Mouse (Mus musculus) c-Kit-positive CD71-negative TER-119-negative erythroid progenitor cells, embryonic 14.5 days (primary cell): ENCODE results near the gene Ptpn4.
A peak's percentile ranks its signal among the peaks of the same experiment; 100 is the strongest.

Experiments used
- DNase-seq: peaks from one replicate; pipeline ENCODE4 v3.0.0-alpha.2; 2013; ENCODE audit warnings: low read depth

Gene Ptpn4

DNA sequence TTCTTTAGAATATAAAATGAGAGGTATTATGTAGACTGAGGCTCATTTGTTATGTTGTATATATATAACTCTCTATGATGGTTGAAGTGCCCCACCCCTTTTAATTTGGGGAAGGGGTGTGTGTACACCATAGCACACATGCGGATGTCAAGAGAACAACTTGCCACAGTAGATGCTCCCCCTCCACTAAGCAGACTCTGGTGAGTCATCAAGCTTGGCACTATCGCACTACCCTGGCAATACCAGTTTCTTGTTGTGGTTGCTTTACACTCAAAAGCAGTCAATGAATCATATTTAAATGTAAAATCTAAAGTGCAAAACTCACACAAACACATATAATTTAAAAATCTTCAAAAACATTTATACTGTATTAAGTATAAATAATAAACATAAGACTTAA, 31.4 kb downstream of the Ptpn4 start:
- no peak for DNase-seq

DNA sequence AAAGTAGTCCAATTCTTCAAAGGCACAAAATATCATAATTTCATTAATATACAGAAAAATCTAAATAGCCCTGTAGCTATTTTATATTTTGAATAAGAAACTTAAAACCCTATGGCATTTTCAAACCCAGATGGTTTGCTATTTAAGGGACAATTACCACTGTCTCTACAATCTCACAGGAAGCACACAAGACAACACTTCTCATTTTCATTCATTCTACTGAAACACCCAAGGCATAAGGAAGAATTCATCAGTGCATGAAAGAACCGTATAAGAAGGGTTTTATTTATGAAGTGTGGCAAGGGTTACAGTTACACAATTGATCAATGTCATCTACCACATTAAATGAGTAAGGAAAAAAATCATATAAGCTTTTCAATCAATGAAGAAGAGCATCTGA, 32.8 kb downstream of the Ptpn4 start:
- DNase-seq = no peak

DNA sequence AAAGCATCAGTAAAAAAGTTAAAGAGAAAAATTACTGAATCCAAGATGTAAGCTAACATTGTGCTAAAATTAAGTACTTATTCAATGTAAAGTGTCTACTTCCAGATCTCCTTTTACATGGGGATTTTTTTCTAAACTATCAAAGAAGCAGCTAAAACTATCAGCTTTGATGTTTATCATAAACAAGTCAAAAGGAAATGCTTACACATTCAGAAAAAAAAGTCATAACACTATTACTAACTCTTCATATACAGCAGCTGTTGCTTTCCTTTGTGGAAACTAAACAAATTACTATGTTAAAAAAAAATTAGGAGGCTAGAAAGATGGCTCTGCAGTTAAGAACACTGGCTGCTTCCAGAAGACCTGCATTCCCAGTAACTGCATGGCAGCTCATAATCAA, 42.2 kb downstream of the Ptpn4 start:
- DNase-seq = no peak

DNA sequence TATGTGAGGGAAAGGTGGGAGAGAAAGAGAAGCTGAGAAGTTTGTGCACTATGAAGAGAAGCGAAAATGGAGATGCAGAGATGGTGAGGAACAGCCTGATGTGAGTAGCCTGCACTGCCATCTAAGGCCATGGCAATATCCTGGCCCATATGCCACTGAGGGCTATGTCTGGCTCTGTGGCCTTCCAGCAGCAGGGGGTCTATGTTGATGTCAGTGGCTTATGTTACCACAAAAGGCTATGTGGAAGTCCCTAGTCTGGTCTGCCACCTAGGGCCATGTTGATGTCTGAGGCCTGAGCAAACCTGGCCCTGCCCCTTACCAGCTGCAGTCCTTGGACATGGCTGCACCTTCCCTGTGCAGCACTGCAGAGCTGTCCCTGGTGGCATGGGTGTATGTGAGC, 43.1 kb downstream of the Ptpn4 start:
- no peak for DNase-seq

DNA sequence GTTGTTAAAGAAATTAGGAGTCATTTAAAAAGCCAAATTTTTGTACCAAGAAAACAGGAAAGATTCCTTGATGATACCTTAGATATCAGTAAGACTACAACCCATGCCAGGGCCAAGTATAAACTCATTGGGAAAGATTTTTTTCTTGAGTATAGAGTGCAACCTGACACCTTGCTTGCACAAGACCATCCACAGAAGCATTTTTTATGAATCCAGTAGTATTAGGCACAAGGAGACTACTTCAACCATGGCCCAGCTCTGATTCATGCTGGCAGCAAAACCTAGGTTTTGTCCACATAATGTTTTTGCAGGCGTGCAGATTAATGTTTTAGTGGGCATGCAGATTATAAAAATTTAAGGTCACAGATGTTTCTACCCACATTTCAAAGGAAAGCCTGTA, 46.8 kb downstream of the Ptpn4 start:
- no peak for DNase-seq

DNA sequence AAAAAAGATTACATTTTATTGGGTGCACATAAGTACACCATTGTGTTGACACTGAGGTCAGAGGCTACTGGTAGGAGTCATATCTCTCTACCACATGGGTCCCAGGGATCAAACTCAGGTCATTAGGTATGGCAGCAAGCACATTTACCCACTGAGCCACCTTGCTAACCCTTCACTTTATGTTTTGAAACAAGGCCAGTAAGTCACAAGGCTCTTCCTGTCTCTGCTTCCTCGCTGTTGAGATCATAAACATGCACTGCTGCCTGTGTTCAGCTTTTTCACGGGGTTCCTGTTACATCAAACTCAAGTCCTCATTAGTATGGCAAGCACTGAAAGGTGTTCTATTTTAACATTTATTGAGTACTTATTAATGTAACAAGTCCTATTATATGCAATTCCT, 61.5 kb downstream of the Ptpn4 start:
- no peak for DNase-seq

DNA sequence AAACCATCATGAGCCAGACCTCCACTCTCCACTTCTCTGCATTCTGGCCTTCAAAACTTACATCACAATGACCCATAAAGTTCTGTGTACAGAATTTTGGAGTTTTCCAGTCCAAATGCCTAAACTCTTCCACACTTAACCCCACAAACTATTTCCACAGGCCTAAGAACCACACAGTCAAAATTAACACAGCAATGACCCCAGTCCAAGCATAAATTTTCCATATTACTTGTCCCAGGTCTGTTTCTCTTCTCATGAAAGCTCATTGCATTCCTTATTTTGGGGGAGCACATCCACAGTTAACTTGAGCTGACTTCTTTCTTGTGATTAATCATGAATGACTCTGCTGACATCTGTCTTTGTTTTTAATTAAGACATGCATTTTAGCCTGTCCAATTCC, 101.7 kb downstream of the Ptpn4 start:
- DNase-seq = no peak

DNA sequence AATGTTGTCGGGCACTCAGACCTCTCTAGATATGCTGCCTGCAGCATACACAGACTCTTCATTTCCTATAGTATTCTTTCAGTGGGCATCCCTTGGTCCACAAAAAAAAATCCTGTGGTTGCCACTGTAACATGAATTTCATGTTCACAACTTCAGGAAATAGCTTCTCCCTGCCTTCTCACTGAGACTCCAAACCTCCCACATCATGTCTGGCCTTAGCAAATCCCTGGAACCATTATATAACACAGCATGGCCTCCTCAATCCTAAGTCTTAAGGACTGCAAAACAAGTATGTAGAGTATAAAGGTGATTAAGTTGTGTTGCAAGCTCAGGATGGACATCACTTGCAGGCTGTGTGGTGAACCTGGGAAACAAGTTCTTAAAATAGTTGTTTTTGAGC, 102.6 kb downstream of the Ptpn4 start:
- no peak for DNase-seq

DNA sequence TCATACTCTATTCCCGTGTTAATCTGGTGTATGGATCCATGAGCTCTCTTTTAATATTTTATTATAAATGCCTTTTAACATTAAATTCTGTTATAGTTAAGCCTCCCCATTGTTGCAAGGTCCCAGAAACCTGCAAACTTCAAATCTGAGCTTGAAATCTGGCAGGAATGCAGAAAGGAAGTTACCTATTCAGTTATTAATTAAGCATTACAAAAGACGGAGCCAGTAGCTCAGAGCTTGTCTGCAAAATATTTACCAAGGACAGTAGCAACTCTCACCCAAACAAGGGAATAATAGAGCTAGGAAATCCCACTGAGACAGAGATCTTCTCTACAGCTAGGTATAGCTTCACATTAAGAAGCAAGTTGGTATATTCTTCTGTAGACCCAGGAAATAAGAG, 106.2 kb downstream of the Ptpn4 start:
- DNase-seq = no peak

DNA sequence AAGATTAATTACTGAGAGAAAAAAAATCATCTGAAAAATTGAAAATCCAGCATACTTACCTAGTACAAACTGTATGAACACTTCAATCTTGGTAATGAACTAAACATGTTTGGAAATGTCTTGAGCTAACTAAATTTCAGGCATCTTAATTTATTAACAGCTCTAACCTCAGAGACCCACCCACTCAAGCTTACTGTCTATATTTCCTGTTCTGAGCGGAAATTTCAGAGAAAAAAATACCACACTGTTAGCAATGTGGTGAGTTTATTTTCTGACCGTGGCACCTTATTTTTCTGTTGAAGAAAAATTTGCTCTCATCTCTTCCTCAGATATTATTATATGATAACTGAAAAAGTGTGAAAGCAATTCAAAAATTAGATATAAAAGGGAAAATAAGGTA, 124.4 kb downstream of the Ptpn4 start:
- no peak for DNase-seq

DNA sequence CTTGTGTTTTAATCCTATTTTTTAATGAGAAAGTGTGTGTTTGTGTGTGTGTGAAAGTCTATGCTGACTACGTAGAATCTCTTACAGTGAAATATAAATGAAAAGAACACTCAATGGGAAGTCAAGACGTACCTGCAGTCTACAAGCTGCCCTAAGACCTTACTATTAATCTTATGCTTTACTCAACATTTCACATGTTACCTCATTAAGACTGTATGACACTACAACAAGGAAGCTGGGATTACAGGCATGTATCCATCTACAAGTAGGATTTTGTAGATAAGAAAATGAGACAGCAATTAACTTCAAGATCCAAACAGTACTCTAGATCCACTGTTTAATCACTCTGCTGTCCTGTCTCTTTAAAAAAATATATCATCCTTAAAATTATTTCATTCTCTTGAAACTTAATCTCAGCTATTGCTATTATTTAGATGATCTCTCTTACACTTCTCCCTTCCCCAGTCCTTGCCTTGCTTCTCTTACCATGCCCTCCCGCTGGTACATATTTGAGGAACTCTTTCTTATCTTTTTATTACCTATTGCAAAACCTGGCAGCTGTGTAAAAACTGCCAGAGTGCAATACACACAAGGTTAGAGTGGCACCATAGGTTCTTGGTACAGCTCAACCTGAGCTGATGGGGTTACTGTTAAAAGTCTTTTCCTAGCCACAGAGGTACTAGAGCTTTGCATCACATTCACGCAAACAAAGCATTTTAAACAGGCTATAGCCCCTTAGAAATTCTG, 130.8 kb downstream of the Ptpn4 start:
- no peak for DNase-seq

DNA sequence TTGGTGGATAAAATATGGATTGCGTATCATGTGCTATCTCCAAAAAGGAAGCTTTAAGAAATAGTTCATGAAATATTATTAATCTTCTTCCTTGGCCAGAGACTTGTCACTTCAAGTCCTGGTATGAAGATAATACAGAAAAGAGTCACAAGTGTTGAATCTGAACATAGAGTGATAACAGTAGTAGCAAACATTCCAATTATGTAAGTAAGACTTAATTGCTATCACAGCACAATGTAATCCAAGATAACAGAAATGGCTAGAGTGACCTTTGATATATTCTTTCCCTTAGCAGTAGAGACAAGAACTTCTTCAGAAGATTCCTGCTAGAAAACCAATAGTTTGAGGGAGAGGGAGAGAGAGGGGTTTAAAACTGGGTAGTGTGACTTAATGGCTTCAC, 140.6 kb downstream of the Ptpn4 start:
- no peak for DNase-seq

DNA sequence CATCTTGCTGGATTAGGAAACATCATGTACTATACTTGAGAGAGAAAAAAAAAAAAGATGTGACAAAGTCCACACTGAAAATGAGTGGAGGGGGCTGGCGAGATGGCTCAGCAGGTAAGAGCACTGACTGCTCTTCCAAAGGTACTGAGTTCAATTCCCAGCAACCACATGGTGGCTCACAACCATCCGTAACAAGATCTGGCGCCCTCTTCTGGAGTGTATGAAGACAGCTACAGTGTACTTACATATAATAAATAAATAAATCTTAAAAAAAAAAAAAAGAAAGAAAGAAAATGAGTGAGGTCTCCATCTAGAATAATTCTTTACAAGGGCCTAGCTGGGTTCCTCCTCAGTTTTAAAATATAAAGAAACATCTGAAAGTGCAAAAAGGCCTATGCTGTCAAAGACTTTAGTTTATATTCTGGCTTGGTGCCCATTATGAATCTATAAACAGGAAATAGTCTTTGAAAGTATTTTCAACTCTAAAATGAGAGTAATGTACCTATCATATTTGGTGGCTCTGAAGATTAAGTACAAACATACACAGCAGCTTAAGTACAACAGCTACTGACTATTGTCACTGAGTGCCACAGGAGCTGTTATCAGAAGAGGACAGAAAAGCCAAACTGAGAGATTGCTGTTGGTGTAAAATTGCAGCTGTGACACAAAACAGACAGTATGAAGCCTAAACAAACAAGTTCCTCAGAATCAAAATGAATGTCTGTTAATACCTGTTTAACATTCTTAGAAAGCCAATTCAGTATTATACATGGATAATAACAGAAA, 151.4 kb downstream of the Ptpn4 start:
- no peak for DNase-seq

DNA sequence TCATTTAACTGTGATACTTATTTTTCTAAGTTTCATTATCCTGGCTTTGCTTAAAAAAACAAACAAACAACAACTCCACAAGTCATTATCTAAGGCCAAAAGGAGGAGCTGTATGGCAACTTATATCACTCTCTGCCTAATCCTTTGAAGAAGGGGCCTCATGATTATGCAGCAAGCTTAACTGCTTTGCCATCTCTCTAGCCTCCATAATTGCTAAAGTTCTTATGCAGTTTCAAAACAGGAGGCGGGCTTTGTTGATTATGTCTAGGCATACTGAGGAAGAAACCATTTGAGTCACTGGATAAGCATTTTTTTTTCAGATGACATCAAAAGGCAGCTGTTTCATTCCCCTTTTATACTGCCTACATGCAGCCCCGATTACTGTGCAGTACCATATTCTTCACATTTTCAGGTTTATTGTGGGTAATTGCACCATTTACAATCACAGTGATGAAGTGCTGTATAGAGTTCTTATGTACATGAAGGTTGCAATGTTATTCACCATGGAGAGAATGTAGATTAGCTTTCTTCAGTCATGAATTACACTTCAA, 155.7 kb downstream of the Ptpn4 start:
- no peak for DNase-seq

DNA sequence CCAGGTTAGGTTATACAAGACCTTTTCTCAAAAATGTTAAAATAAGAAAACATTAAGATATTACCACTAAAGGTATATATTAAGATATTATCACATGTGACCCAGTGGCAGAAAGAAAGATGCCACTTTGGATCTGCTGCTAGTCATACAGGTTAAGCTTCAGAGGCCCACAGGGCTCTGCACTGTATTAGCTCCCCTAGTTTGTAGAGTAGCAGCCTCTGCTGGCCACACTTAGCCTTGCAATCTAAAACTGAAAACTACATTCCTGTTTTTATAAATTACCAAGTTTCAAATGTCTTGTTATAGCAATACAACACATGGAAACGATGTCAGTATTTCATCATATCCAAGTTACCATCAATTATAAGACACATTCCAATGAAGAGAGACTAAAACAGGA, 162.4 kb downstream of the Ptpn4 start:
- DNase-seq = no peak

DNA sequence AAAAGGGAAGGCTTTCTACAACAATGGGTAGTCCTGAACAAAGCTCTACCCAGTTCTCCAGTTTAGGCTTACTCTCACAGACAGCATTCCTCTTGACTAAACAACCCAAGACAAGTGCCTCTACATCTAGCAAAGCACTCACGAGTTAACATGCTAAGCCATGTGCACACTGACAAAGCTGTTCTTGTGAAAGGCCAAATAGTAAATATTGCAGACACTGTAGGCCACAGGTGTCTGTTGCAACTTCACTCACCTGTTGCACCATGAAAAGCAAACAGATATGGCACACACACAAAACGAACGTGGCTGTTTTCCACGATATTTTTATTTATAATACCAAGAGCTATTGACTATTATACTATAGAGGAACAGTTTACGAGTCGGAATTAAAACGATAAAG, 170.5 kb downstream of the Ptpn4 start:
- DNase-seq = no peak

DNA sequence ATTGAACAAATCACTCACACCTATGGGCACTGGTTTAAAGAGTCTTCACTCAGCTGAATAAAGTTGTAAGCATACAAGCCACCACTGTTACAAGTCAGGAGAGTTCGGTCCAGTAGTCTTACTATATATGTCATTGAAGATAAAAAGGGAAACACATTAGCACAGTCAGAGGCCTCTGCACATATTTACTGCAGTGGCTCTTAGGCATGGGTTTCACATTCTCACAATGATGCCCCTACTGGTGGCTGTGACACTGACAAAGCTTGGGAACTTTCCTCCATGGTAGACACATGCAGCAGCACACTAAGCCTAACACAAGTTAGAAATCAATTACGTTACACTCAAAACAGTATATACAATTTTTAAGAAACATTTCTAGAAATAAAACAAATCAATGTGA, 183.1 kb downstream of the Ptpn4 start:
- DNase-seq = no peak

DNA sequence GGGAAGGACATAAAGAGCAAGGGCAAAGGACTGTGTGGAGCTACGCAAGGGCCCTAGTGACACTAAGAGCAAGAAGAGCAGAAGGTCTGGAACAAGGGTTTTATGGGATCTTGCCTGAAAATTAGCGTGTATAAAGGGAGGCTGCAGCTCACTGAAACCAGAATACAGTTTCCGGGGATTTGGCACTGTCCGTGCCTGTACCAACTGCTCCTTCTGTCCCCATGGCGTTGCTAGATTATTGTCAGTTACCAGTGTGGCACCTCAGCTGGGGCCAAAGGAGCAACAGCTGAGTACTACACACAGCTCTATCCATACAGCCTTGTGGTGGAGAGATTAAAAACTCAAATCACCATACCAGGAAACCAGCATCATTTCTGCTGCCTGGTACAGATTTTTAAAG, 187.0 kb downstream of the Ptpn4 start:
- no peak for DNase-seq

DNA sequence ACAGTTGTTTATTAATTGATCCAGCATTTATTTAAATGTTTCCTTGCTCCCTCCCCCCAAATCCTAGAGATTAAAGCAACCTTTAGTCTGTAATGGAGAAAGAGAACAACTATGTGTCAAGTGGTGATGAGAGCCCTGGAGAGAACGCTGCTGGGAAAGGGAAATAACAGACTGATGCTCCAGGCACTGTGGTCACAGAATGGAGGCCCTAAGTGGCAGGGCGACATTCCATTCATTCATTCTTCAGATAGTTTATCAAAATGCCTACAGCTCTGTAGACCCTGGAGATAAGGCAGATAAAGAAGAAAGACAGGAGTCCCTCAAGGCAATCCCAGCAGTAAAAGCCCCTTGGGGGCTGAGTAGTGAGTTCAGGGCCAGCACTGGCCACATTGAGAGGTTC, 187.8 kb downstream of the Ptpn4 start:
- DNase-seq = no peak

DNA sequence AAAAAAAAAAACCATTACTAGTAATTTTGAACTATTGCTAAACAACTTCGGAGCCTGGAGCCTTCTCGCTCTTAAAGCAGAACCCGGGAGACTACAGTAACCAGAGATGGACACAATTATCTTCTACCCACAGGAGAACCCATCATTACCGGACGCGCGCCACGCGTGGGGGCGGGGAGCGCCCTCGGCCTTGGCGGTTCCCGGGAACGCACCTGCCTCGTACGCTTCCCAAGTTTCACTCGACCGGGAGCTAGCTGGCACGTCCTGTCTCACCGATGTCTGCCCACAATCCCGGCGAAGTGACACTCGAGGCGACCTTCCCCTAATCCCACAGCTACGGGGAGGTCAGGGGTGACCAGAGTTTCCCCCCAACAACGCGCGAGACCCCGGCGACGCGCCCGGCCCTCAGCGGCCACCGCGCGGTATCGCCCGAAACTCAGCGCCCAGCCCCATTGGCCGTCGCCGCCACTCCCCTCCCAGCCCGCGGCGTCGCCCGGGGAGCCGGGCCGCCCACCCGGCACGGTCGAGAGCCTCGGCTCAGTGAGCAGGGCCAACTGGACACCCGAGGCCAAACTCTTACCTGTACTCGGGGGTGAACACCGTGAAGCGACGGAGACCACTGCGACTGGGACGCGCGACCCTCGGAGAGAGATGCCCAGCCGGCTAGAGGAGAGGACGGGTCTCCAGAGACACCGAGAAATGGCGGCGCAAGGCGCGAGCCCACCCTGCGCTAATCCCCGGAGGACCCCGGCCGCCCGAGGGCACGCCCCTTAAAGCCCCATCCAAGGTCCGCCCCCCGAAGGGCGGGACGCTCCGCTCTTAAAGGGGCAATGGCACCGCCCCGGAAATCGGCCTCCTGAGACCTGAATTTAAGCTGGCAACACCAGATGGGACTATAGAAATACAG, 189.0 kb downstream of the Ptpn4 start, which contains the start of gene Epb41l5:
Gene Epb41l5 (minus strand): TSS at position 796 of the 907 bp plus-strand sequence.
- DNase-seq = peak; percentile 83

DNA sequence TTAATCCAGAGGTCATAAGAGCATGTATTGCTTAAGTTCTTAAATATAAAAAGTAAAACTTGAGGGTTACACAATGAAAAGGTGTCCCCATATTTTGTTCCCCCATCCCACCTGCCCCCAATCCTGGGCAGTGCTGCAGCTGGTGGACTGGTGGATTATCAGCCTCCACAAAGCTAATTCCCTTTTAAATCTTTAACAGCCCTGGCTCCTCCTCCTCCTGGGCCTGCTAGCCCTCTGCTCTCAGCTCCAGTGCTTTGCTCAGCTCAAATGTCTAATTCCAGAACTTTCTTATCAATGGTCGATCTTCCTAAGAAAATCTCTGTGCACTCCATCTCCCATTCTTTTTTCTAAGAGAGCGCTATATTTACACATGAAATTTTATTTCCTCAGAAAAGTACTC, 191.1 kb downstream of the Ptpn4 start:
- no peak for DNase-seq

DNA sequence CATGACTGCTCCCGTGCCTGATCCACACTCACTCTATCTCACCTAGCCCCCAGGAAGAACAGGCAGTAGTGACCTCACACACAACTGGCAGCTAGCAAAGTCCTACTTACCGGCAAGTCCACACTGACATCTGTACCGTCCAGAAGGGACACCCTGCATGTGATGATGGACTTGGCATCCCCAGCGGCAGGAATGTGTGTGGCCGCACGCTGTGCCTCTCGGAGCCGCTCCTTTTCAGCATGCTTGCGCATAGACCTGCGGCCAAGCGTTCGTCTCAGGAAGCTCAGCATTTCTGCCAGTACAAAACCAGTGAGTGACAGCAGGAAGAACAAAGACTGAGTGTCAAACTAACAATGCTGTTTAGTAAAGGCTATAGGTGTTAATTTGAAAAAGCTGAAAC, 195.0 kb downstream of the Ptpn4 start:
- no peak for DNase-seq
